Mouse (Mus musculus): ENCODE measurements around the gene Tmem132b. TPM values are rescaled to one million over a fixed set of nuclear protein-coding genes. Genes with fewer than 3 reads are reported as not detected.

The Tmem132b gene
- polyA plus RNA-seq, 1 experiment = under 0.01 TPM

GRCm38 (mm10) chr5:125495655-125496054, 35.9 kb upstream of the Tmem132b start:
- Histone ChIP-seq H3K79me3 (ENCODE audit: low read depth) (peaks cover 3% of the 10 kb centered on the region), H3K4me3 (ENCODE audit: insufficient read depth, poor library complexity, severe bottlenecking) (no peak overlapping the region), H3ac (ENCODE audit: control insufficient read depth, insufficient read length, low read depth) (no peak overlapping the region), H3K79me2 (ENCODE audit: control insufficient read depth, insufficient read depth) (peaks cover 13% of the 10 kb centered on the region), H3K36me3 (ENCODE audit: control insufficient read depth, insufficient read depth) (peaks cover 34% of the 10 kb centered on the region), H3K27me3 (ENCODE audit: control insufficient read depth, insufficient read depth, insufficient read length) (no peaks in the 10 kb centered on the region)
- TF ChIP-seq USF1 (IDR thresholded peaks at IDR 0.05; ENCODE audit: low read depth) (no peak), MYOD1 (IDR thresholded peaks at IDR 0.05; ENCODE audit: control insufficient read depth, insufficient read length, low read depth) (no peak), CEBPB (IDR thresholded peaks at IDR 0.05; ENCODE audit: low read depth) (no peak), MAX (IDR thresholded peaks at IDR 0.05) (no peak), FOSL1 (IDR thresholded peaks at IDR 0.05; ENCODE audit: insufficient read depth, low read length, poor library complexity, severe bottlenecking) (no peak), MYOG (IDR thresholded peaks at IDR 0.05; ENCODE audit: control insufficient read depth, extremely low read depth, insufficient read length) (no peak), CTCF (IDR thresholded peaks at IDR 0.05; ENCODE audit: control insufficient read depth, insufficient read depth, insufficient read length) (no peak)

- Histone ChIP-seq H3K79me3 (ENCODE audit: low read depth) (peaks cover 3% of the 10 kb centered on the region), H3K27me3 (ENCODE audit: control insufficient read depth, insufficient read depth, insufficient read length) (no peaks in the 10 kb centered on the region), H3K4me3 (ENCODE audit: insufficient read depth, poor library complexity, severe bottlenecking) (no peak overlapping the region), H3ac (ENCODE audit: control insufficient read depth, insufficient read length, low read depth) (no peak overlapping the region), H3K79me2 (ENCODE audit: control insufficient read depth, insufficient read depth) (peaks cover 13% of the 10 kb centered on the region), H3K36me3 (ENCODE audit: control insufficient read depth, insufficient read depth) (peaks cover 28% of the 10 kb centered on the region)
- TF ChIP-seq MYOD1 (IDR thresholded peaks at IDR 0.05; ENCODE audit: control insufficient read depth, insufficient read length, low read depth) (no peak), FOSL1 (IDR thresholded peaks at IDR 0.05; ENCODE audit: insufficient read depth, low read length, poor library complexity, severe bottlenecking) (no peak), USF1 (IDR thresholded peaks at IDR 0.05; ENCODE audit: low read depth) (no peak), MYOG (IDR thresholded peaks at IDR 0.05; ENCODE audit: control insufficient read depth, extremely low read depth, insufficient read length) (no peak), CEBPB (IDR thresholded peaks at IDR 0.05; ENCODE audit: low read depth) (no peak), MAX (IDR thresholded peaks at IDR 0.05) (no peak), CTCF (IDR thresholded peaks at IDR 0.05; ENCODE audit: control insufficient read depth, insufficient read depth, insufficient read length) (peak; percentile 36)
Measured at GRCm38 (mm10) chr5:125497821-125498600, 33.6 kb upstream of the Tmem132b start.

DNA sequence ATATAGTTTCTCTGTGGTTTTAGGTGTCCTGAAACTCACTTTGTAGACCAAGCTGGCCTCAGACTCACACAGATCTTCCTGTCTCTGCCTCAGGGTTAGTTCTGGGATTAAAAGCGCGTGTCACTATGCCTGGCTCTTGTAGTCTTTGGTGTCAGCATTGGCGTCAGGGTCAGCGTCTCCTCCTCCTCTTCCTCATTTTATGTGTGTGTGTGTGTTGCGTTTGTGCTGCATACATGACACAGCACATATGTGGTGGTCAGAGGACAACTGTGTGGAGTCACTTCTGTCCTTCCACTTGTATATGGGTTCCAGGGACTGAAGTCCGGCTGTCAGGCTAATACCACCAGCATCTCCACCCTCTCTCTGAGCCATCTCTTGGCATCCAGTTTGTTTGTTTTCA, 30.1 kb upstream of the Tmem132b start:
- H3ac ChIP-seq (ENCODE audit: control insufficient read depth, insufficient read length, low read depth) = no peak overlapping the region
- H3K79me3 ChIP-seq (ENCODE audit: low read depth) = peaks cover 3% of the 10 kb centered on the region
- H3K4me3 ChIP-seq (ENCODE audit: insufficient read depth, poor library complexity, severe bottlenecking) = no peak overlapping the region
- H3K79me2 ChIP-seq (ENCODE audit: control insufficient read depth, insufficient read depth) = peaks cover 13% of the 10 kb centered on the region
- H3K36me3 ChIP-seq (ENCODE audit: control insufficient read depth, insufficient read depth) = peaks cover 33% of the 10 kb centered on the region
- no peak for TF ChIP-seq FOSL1 (IDR thresholded peaks at IDR 0.05; ENCODE audit: insufficient read depth, low read length, poor library complexity, severe bottlenecking)
- no peak for TF ChIP-seq CTCF (IDR thresholded peaks at IDR 0.05; ENCODE audit: control insufficient read depth, insufficient read depth, insufficient read length)
- TF ChIP-seq MAX (IDR thresholded peaks at IDR 0.05) = no peak
- no peak for TF ChIP-seq MYOD1 (IDR thresholded peaks at IDR 0.05; ENCODE audit: control insufficient read depth, insufficient read length, low read depth)
- no peak for TF ChIP-seq MYOG (IDR thresholded peaks at IDR 0.05; ENCODE audit: control insufficient read depth, extremely low read depth, insufficient read length)
- TF ChIP-seq USF1 (IDR thresholded peaks at IDR 0.05; ENCODE audit: low read depth) = no peak
- no peak for TF ChIP-seq CEBPB (IDR thresholded peaks at IDR 0.05; ENCODE audit: low read depth)
- H3K27me3 ChIP-seq (ENCODE audit: control insufficient read depth, insufficient read depth, insufficient read length) = no peaks in the 10 kb centered on the region

- H3K79me3 ChIP-seq (ENCODE audit: low read depth) = peaks cover 3% of the 10 kb centered on the region
- TF ChIP-seq MYOG (IDR thresholded peaks at IDR 0.05; ENCODE audit: control insufficient read depth, extremely low read depth, insufficient read length) (no peak), MAX (IDR thresholded peaks at IDR 0.05) (no peak), USF1 (IDR thresholded peaks at IDR 0.05; ENCODE audit: low read depth) (no peak), FOSL1 (IDR thresholded peaks at IDR 0.05; ENCODE audit: insufficient read depth, low read length, poor library complexity, severe bottlenecking) (no peak), CEBPB (IDR thresholded peaks at IDR 0.05; ENCODE audit: low read depth) (no peak)
- H3K79me2 ChIP-seq (ENCODE audit: control insufficient read depth, insufficient read depth) = peaks cover 13% of the 10 kb centered on the region
- H3K36me3 ChIP-seq (ENCODE audit: control insufficient read depth, insufficient read depth) = peaks cover 38% of the 10 kb centered on the region
- H3K4me3 ChIP-seq (ENCODE audit: insufficient read depth, poor library complexity, severe bottlenecking) = no peak overlapping the region
- H3K27me3 ChIP-seq (ENCODE audit: control insufficient read depth, insufficient read depth, insufficient read length) = no peaks in the 10 kb centered on the region
- no peak overlapping the region for H3ac ChIP-seq (ENCODE audit: control insufficient read depth, insufficient read length, low read depth)
Measured at GRCm38 (mm10) chr5:125502186-125502585, 29.4 kb upstream of the Tmem132b start.

DNA sequence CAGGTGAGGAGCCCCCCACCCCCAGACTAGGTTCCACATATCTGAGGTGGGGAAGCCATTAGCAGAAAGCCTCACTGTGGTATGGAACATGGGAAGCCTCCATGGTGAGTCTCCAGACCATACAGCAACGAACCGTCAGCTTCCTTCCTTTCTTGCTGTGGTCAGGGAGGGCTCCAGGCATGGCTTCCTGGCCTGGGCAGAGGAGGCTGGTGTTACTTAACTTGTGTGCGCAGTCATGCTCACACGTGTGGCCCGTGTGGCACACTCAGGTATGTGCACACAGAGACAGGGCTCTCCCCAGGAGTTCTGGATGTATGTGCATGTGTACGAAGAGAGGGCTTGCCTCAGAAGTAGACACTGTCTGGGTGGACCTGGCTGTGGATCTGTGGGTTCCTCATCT, 27.9 kb upstream of the Tmem132b start:
- no peak overlapping the region for H3ac ChIP-seq (ENCODE audit: control insufficient read depth, insufficient read length, low read depth)
- no peak for TF ChIP-seq MYOD1 (IDR thresholded peaks at IDR 0.05; ENCODE audit: control insufficient read depth, insufficient read length, low read depth)
- TF ChIP-seq MAX (IDR thresholded peaks at IDR 0.05) = no peak
- no peak for TF ChIP-seq MYOG (IDR thresholded peaks at IDR 0.05; ENCODE audit: control insufficient read depth, extremely low read depth, insufficient read length)
- no peak for TF ChIP-seq USF1 (IDR thresholded peaks at IDR 0.05; ENCODE audit: low read depth)
- TF ChIP-seq CEBPB (IDR thresholded peaks at IDR 0.05; ENCODE audit: low read depth) = no peak
- TF ChIP-seq CTCF (IDR thresholded peaks at IDR 0.05; ENCODE audit: control insufficient read depth, insufficient read depth, insufficient read length) = no peak
- no peak for TF ChIP-seq FOSL1 (IDR thresholded peaks at IDR 0.05; ENCODE audit: insufficient read depth, low read length, poor library complexity, severe bottlenecking)
- no peak overlapping the region for H3K4me3 ChIP-seq (ENCODE audit: insufficient read depth, poor library complexity, severe bottlenecking)
- no peaks in the 10 kb centered on the region for H3K79me3 ChIP-seq (ENCODE audit: low read depth)
- H3K79me2 ChIP-seq (ENCODE audit: control insufficient read depth, insufficient read depth) = peaks cover 5% of the 10 kb centered on the region
- H3K27me3 ChIP-seq (ENCODE audit: control insufficient read depth, insufficient read depth, insufficient read length) = no peaks in the 10 kb centered on the region
- peaks cover 43% of the 10 kb centered on the region for H3K36me3 ChIP-seq (ENCODE audit: control insufficient read depth, insufficient read depth)
